Mouse (Mus musculus) kidney, postnatal 14 days (tissue): ENCODE data around the gene Ptov1.

Source experiments
- DNase-seq: peaks from one replicate; pipeline ENCODE4 v3.0.0; 2022; ENCODE audit warnings: mixed read lengths

The Ptov1 gene

DNA sequence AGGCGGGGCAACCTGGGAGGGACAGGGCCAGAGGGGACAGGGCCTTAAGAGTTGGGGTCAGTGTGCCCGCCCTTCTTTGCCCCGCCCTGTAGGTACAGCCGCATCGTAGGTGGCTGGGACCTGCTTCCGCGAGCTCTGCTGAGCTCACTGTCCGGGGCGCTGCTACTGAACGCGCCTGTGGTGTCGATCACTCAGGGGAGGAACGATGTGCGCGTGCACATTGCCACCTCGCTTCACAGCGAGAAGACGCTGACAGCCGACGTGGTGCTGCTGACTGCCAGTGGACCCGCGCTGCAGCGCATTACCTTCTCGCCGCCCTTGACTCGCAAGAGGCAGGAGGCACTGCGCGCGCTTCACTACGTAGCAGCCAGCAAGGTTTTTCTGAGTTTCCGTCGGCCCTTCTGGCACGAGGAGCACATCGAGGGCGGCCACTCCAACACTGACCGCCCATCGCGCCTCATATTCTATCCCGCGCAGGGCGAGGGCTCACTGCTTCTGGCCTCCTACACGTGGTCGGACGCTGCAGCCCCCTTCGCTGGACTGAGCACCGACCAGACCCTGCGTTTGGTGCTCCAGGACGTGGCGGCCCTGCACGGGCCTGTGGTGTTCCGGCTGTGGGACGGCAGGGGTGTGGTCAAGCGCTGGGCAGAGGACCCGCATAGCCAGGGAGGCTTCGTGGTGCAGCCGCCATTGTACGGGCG is 29.9 kb downstream of the Ptov1 start:
- DNase-seq, result peak; percentile 50

DNA sequence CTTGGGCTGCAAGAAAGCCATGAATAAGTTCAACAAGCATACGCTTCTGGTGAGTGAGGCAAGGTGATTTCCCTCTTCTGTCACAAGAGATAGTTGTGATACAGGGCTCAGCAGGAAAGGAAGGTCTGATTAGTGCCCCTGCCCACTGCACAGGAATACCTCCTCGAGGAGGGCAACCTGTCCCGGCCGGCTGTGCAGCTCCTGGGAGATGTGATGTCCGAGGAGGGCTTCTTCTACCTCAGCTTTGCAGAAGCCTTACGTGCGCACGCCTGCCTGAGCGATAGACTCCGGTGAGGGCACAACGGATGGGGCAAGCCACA is 30.5 kb downstream of the Ptov1 start:
- DNase-seq, result no peak

DNA sequence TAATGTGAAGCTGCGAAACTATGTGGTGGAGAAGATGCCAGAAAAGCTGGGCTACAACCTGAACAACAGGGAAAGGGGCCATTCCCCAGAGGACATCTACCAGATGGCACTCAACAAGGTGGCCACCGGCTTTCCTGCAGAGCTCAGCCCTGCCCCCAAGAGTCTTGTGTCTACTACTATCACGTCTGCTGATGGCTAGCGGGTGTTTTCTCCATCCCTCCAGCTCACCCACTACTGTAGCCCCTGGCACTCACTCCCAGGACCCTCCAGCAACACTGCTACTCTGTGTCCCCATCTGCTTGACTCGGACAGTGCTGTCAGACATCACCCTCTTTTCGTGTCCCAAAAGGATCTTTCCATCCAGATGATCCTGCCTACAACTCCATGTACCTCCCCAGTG is 31.5 kb downstream of the Ptov1 start:
- DNase-seq, result no peak

DNA sequence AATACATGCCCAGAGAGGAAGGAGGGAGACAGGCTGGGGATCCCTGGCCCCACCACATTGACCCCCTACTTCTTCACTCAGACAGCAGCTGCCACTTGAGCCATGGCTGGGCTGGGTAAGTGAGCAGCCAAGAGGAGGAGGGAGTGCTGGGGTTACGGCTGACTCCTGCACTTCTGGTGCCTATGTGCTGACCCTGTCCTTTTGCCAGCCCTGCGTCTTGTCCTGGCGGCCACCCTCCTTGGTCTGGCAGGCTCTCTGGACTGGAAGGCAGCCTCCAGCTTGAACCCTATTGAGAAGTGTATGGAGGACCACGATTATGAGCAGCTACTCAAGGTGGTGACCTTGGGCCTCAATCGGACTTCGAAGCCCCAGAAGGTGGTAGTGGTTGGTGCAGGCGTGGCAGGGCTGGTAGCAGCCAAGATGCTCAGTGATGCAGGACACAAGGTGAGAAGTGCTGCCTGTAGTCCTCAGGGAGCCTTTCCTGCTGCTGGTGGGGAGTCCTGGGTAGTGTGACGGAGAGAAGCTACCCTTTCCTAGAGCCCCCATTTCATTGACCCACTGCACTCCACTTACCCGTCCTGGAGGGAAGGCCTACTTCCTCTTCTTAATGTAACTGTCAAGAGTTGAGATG is 33.0 kb downstream of the Ptov1 start:
- DNase-seq, result no peak

DNA sequence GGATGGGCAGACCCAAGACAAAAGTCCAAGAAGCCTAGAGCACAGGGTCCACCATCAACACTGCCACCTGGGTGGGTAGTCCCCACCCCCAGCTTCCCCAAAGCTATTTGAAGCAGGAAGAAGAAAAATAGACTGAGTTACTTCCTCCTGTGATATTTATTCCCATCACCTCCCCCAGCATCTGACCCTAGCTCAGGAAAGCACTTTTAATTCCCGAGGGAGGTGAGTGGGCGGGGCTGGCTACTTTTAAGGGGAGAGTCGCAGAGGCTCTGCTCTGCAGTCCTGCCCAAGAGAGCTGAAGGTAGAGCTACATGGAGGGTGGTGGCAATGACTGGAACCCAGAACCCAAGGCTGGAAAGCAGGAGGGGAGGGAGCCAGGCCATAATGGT is 33.6 kb downstream of the Ptov1 start:
- no peak for DNase-seq

DNA sequence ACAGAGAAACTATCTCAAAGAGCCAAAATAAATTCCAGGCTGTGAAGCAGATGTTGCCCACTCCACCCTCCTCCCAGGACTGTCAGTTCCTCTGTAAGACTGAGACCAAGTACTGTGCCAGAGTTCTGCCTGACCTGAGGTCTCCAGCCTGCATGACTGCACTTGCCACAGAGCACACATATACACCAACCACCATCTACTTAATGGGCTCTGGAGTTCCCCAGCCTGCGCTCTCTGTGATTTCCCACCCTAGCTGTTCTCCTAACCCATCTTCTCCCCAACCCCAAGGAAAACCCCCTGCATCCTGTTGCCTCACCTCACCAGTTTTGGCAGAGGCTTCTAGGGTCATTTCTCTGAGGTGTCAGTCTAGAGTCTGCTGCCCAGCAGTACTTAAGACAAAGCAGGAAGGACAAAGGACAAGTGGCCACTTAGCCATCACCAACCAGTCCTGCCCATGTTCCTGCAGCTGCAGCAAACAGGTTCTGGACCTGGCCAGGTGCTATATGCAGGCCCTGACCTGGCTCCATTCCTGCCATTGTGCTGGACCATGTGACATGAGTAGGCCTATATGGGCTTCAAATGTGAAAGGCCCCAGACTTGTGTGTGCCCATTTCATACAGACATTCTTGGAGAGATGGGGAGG is 34.1 kb downstream of the Ptov1 start:
- DNase-seq, result no peak

DNA sequence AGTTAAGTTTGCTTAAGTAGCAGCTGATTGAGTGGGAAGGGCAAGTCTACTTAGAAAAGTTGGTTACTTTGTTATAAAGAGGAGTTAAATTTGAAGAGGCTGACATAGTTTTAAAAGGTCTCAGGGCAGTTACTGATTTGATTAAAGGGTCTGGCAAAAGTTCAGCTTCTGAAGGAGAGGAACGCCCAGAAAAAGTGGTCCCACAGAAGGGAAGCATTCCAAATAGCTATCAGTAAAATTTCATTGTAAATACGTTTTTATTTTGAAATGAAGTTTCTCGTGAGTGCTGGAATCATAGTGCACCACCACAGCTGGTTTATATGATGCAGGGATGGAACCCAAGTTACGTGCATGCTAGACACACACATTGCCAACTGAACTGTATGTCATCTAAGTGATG is 36.8 kb downstream of the Ptov1 start:
- no peak for DNase-seq

DNA sequence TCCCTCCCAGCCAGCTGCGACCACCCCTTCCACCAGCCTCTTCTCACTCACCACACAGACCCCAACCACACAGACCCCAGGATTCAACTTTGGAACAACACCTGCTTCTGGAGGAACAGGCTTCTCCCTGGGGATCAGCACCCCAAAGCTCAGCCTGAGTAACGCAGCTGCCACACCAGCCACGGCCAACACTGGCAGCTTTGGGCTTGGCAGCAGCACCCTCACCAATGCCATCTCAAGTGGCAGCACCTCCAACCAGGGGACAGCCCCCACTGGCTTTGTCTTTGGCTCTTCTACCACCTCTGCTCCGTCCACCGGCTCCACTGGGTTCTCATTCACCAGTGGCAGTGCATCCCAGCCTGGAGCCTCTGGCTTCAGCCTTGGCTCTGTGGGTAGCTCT is 40.9 kb downstream of the Ptov1 start:
- no peak for DNase-seq

DNA sequence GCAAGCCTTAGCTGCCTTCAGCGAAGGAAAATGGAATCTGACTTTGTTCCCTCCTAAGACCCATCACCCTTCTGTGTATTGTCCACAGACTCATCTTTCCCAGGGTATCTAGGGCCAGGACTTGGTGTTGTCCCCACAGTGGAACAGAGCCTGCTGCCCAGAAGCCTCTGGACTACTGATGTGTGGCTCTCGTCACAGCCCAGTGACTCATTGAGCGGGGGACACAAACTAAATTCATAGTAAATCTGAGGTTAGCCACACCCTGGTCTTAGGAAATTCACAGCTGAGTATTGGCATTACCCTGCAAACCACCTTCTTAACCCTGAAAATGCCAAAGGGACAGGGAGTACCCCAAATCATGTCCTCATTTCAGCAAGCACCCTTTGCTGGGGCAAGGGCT is 42.8 kb downstream of the Ptov1 start:
- DNase-seq, result no peak

DNA sequence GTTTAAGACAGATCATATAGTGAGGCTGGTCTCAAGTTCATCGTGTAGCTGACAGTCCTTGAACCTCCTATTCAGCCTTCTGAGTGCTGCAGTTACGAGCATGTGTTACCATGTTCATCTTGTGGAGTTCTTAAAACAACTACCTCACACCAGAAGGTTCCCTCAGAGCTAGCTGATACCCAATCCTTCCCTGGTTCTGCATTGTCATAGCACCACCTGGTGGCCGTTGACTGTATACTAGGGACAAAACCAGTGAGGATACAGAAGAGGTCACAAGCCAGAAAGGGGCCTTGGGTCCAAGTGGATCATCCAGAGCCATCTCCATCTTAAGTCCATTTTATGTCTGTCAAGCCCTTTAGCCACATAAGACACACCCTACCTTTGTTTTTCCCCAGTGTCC is 44.7 kb downstream of the Ptov1 start:
- peak; percentile 79 for DNase-seq

DNA sequence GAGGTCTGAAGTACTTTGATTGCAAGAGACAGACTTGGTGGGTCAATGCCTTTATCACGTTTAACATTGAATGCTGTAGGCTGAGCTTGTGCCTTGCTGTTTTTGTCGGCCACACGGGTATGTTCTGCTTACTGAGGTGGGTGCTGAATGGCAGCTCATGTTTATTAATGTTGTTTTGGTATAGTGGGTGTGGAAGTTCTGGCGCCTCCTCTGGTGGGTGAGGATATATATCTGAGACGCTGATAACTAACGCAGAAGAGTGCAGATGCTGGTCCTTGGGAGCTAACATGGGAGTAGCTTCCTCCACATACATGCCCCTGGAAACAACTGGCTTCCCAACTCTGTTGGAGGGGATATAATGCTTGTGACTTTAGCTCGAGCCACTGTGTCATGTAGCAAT is 46.2 kb downstream of the Ptov1 start:
- no peak for DNase-seq

DNA sequence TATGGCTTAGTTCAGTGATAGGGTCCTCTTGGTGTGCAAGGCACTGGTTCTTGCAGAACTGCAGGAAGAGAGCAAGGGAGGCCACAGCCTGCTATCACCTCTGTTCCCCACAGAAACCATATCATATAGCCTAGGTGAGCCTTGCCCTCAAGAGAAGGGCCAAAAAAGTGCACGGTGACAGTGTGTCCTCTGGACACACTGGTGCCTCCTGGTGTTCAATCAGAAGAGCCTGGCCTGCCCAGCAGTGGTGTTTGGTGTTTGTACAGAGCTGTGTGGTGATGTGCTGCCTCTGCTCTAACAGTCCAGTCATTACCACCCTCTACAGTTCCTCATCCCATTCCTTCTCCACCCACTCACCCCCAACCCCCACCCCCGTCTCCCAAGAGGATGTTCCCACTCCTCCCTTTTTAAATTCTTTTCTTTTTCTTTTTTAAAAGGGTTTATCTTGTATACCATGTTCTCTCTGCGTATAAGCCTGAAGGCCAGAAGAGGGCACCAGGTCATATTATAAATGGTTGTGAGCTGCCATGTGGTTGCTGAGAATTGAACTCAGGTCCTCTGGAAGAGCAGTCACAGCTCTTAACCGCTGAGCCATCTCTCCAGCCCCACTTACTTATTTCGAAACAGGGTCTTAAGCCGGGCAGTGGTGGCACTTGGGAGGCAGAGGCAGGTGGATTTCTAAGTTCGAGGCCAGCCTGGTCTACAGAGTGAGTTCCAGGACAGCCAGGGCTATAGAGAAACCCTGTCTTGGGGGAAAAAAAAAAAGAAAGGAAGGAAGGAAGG is 47.7 kb downstream of the Ptov1 start:
- DNase-seq, result no peak

DNA sequence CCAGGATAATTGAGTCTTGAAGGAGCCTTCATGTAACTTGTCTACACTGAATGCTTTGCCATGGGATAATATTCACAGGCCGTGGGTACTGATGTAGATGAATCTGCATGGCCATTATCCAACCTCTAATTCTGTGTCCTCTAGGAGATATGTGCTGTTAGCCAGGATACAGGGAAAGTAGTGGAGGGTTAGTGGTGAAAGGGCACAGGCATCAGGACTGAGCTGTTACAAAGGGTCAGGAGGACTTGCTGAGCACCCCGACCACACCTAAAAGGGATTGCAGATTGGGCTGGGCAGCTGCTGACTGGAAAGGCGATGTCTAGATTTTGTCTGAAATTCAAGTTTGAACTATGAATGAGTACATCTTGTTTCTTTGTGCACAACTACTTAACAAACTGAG is 49.1 kb downstream of the Ptov1 start:
- no peak for DNase-seq

DNA sequence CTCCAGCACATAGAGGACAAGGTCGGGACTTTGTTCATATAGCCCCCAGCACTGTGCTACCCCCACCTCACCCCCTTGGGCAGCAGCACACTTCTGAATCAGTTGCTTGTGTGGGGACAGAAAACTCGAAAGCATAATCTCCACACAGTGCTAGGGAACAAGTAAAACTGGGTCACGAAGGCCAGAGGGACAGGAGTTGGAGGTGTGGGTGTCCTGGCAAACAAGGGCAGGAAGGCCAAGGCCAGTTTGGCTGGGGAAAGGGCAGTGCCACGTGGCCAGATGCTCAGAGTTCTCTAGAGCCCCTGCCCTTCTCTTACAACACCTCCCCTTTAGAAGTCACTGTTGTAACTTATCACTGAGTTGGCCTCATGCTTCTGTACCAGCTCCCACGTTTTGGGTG is 49.7 kb downstream of the Ptov1 start:
- no peak for DNase-seq

DNA sequence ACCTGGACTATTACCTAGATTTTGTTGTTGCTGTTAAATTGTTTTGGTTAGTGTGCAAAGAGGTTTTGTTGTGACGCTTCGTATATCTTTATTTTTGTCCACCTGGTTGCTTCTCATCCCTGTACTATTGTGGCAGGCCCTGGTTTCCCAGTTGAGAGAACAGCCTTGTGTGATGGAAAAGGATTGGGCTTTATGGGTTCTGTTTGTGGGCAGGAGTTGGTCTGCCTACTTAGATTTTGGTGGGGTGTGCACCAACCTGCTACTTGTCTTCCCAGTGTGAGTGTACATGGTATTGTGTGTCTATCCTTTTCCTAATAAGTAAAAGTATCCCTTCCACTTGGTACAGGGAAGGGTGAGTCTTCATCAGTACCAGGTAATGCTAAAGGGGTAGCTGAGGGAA is 50.2 kb downstream of the Ptov1 start:
- DNase-seq, result no peak

DNA sequence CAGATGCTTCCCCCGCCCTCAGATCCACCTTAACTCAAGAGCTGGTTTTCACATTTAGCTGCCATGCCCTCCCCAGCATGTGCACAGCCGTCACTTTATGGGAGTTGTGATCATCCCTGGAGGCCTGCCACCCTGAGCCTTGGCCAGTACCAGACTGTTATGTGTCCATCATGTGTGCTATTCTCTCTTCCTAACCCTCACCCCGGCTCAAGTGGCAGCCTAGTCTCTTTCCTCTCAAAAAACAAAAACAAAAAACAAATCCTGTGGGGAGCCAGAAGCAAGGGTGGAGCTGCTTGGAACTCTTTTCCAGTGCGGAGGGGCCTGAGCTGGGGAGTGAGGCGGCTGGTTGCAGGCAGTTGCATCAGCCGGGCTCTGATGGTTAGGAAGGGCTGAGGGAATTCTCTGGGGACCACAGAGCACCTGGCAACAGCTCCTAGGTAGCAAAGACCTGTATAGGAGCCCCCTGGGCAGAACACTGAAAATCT is 50.8 kb downstream of the Ptov1 start:
- DNase-seq, result no peak

DNA sequence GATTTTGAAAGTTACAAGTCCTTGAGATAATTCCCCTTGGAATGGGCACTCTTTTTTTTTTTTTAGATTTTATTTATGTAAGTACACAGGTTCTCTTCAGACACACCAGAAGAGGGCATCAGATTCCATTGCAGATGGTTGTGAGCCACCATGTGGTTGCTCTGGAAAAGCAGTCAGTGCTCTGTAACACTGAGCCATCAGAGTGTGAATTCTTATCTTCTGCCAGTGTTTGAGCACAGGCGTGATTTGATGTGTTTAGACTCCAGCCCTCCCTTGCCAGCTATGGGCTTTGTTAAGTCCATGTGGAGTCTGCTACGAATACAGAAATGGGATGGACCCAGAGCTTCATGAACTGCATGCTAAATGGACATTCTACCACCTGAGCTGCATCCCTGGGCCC is 51.4 kb downstream of the Ptov1 start:
- DNase-seq, result no peak

DNA sequence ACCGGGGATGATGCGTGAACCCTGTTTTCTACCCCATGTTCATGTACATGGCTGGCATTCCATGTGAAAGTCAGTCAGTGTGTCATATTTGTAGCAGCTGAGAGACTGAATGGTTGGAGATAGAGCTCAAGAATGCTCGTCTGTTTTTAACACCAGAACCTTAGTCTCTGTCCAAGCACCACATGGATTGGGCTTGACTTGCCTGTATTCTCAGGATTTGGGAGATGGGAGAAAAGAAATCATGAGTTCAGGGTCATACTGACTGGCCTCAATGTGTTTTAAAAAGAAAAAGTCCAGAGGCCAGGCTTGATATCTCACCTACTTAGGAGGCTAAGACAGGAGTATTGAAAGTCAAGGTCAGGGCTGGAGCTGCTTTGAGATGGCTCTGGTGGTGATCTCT is 52.1 kb downstream of the Ptov1 start:
- DNase-seq, result no peak

DNA sequence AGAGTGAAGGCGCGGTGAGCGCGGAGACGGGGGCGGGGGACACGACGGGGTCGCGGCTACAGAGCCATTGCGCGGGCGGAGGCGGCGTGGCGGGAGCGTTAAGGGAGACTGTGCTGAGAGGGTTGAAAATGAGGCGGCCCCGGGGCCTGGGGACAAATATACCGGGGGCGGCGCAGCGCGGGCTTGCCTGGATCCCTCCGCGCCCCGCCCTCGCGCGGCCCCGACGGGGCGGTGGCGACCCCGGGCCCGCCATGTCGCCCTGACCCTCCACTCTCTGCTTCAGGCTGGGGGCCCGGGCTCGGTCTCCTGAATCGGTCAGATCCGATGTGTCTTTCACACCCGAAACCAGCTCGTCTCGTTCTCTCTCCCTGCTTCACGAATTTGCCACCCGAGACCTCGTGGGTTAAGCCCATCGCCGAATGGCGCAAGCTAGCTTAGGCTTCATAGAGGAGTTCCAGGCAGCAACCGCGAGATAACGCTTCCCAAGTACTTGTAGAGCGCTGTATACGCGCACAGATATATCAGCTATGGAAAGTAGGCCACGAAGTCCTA is 53.0 kb downstream of the Ptov1 start, which contains the start of gene Atf5:
Gene Atf5, minus strand, starts transcription at position 189 of the 552 bp plus-strand sequence.
- DNase-seq, result peak; percentile 76

DNA sequence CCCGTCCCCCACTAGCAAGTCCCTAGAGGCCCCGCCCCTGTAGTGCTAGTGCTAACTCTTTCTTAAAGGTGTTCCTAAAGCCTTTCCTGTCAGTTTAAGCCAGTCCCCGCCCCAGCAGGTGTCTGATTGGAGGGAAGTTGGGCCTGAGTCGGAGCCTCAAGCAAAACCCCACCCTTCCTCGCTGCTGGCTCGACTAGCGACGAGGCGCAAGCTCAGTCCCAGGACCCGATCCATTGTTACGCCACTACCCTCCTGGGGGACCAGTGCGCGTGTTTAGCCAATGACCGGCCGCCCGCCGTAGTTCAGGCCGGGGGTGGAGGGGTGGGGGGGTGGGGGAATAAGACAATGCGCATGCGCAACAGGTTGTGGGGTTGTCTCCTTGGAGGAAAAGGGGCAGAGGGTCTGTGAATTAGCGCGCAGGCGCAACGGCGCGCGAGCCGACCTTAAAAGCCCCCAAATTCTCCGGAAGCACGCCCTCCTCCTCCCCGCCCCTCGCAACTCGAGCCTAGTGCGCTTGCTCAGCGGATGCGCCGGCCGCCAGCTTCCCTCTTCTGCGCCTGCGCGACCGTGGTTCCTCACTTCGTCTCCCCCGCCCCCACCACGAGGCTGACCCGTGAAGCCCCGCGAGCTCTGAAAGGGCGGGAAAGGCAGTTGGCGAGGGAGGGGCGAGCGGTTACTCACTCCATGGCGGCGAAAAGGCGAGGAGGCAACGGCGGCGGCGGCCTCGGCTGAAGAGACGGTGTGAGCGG is 53.7 kb downstream of the Ptov1 start, which contains the start of the genes Nup62 and Il4i1:
Gene Nup62, plus strand, starts transcription at position 368 of the 749 bp plus-strand sequence.
Gene Il4i1, plus strand, starts transcription at position 667 of the 749 bp plus-strand sequence.
- DNase-seq, result peak; percentile 100

DNA sequence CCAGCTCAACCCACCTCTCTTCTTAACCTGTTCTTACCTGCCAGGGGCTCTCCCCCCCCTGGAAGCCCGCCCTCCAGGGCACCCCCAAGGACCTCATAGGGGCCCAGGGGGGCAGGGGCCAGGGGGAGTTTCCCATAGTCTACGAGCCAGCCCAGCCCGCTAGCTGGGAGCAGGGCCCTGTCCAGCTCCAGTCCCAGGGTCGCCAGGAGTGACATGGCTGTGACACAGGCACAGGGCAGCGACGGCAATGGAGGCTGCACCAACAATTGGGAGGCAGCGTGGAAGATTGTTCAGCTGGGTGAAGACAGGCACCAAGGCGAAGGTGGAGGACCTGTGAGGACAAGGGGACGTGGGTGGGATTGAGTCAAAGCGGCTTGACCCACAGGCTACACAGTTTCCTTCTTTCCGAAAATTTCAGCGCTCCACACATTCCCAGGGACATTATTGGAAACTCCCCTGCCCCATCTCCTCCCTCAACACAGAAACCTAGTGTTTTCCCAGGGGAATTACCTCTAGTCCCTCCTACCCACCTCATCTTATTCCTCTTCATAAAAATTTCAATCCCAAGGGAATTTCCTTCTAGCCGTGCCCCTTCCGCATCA is 54.5 kb downstream of the Ptov1 start:
- no peak for DNase-seq

DNA sequence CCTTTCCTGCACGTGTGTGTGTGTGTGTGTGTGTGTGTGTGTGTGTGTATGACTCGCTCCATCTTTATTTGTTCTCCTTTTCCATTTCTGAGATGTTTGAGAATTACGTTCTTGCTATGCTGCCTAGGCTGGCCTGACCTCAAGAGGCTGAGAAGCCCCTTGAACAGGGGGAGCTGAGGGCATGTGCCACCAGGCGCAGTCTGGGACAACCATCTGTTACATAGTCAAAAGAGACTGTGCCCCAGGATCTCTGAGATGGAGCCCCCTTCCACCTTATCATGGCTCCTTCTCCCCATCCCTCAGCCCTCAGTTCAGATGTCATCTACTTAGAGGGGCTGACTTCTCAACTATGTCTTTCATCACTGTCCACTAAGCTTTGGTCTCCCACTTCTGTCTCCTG is 55.2 kb downstream of the Ptov1 start:
- no peak for DNase-seq
